Mouse (Mus musculus) ES-CJ7 (cell line): ENCODE data around the gene Apob.

Experiments used
- DNase-seq: peaks from one replicate; pipeline ENCODE4 v3.0.0; 2011; ENCODE audit warnings: low read depth, low spot score

Gene Apob

DNA sequence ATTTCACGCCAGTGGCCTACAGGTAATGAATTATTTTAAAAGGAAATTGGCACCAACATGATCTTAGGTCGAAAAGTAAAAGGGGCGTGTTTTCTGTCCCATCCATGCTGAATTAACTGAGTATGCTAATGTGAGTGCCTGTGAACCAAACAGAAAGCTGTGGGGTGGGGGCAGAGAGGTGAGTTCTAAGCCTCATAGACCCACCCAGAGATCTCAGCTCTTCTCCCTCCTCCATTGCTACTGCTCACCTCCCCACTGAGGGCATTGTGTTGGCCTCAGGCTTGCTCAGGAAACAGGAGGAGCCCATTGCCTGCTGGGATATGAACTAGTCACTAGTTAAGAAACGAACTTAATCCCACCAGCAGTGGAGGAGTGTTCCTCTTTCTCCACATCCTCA lies 54.9 kb downstream of the Apob start:
- DNase-seq, result no peak

DNA sequence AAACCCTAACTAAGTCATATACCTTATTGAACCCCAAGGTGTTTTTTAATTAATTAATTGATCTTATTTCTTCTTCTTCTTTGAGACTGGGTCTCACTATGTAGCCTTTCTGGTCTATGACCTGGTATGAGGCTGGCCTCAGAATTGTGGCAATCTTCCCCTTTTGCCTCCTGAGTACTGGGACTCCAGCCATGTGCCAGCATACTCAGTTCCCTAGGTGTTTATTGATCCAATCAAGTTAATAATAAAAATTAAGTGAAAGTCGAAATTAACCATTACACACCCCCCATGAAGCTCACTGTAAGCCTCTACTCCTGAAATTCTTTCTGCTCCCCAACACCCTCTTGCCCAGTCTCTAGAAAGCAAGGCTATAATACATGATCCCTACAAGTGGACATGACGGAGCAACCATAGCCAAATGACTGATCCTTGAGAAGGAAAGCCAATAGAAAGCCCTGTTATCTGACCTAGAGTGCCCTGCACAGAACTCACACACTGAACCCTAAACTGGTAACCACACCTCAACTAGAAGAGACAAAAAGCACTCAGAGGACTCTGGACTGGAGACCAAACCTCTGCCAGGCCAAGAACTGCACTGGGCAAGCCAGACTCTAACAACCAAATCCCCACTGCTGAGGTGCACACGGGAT lies 60.8 kb downstream of the Apob start:
- no peak for DNase-seq

DNA sequence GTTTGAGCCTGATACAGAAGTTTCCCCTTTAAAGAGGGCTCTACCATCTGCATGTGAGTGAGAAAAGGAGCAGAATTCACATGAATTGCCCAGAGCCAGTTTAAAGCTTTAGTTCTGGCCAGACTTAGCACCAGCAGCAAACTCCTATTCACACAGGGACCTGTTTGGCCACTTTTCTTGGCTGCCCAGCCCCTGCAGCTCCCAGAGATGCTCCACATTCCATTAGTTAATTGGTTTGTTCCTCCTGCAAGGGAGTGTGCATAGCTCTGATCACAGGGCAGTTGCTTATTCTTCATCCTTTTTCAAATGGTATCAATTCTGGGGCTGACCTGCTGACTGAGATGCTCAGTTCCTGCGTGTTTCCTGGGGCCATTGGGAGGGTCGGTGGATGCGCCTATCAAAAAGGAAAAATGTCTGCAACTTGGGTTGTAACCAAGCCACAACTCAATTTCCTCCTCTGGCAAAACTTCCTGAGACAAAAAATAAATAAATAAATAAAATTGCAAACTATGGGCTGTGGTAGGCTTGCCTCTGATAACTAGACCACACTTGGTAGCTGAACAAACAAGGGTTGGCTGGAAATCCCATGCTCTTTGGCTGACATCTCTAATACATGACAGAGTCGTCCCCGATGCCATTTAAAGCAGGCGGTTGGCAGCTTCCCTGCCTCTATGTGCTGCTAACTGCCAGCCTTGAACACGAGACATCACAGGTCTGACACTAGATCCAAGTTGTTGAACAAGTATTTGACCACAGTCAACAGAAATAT lies 65.4 kb downstream of the Apob start:
- no peak for DNase-seq

DNA sequence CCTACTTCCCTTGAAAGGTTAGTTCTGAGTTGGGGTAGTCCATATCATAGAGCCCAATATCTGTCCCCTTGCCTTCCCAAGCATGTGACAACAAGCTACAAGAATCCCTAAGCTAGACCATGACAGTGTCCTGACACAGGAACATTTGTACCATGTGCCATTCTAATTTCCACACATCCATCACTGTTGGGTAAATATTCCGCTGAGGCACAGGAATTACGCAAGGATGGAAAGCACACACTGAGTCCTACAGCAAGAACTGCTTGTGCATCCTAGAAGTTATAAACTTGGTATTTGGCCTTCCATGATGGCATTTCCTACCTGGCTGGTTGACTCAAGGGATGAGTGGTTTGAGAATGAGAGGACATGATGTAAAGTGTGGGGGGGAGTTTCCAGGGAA lies 69.6 kb downstream of the Apob start:
- no peak for DNase-seq

DNA sequence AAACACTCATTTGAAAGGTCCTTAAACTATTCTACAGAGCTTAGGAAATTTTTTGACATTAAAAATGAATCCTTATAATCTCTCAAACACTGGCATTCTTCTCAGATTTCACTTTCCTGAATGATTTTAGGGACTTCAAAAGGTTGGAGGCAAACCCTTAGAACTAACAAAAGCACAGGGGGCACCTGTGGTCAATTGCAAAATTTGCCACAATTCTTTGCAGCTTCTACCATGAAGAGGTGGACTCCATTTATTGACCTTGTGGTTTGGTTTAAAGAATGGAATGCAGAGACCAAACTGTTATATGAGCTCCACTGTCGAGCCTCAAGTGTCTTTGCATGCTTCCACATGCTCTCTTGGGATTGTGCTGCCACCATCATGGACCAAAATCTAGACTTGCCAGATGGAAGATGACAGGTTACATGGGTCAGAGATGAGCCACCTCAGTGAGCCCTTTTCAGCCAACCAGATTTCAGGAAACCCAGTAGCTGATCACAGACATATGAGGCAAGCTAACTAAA lies 70.4 kb downstream of the Apob start:
- no peak for DNase-seq

DNA sequence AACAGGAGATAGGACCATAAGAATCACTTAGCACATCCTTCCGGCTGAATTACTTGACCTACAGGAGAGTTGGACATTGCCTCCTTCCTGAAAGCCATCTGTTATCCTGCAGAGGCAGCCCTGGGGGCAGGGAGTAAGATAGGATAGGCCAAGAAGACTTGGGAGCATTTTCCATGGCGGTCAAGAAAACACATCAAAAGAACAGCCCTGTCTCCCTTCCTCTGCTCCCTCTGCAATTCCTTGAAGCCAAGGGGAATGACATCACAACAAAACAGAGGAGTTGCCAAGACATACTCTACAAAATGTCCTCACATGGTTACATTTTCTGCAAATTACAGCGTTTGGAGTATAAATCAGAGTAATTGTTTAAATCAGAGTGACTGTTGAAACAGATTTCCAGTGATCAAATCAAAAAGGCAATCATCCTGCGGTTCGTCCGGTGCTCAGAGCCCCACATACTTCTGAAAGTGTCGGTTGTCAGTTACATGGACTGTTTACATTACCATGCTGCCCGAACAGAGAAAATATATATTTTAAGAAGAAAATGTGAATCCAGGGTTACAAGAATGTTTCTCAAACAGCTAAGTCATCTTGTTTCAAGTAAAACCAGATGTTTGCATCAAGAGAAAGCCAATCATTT lies 78.7 kb downstream of the Apob start:
- DNase-seq, result no peak

DNA sequence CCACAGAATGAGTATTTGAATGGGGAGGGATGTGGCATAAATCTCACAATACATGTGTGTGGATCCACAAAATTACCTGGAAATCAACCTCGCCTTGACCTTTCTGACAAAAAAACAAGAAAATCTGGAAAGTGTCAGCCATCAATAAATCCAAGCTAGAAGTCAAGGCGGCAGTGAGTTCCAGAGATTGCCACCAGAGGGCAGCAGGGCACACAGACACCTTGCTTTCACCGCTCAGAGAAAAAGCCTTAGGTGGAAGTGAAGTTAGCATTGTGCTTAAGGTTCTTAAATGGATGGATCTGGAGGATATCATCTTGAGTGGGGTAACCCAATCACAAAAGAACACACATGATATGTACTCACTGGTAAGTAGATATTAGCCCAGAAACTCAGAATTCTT lies 82.1 kb downstream of the Apob start:
- DNase-seq, result peak; percentile 64

DNA sequence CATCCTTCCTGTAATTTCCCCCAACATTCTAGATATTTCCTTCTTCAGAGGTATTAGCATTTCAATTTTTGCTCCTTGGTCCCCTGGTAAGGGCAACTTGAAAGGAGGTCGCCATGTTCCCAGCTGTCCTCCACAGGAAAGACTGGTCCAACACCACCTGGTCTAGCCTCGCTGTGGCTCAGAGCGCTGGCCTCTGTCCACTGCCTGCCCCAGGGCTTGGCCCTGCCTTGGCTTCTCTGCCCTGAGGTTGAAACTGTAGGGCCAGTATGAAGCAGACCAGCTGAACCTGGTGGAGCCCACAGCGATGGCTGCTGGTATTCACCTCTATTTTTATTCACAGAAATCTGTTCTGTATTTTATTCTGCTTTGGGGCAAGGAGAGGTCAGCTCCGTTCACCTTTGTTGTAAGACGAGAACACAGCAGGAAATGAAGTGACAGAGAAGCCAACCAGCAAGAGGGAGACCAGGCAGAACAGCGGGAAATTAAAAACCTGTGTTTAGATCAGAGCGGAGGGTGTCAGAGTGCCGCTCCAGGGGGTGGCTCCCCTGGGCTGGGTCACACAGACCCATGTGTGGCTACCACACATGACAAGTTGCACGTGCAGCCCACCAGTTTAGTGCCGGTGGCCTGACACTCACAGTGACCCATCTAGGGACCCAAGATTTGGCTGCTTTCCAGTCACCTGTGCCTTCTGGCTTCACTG lies 86.1 kb downstream of the Apob start:
- DNase-seq, result no peak
